Mouse (Mus musculus) midbrain, embryonic 12.5 days (tissue): ENCODE measurements around the gene Gm49366. TPM values are rescaled to one million over a fixed set of nuclear protein-coding genes. Genes with fewer than 3 reads are reported as not detected.
"Not testable (repeated sequence)": the region's sequence is repeated elsewhere in the genome, so short reads cannot be mapped to it uniquely, and the experiment has no call there.

Source experiments
- ATAC-seq: fragments of 200-750 bp; cut with Nextera tagmentation; 2 replicates; pipeline ENCODE4 v1.8.0; 2017; ENCODE audit warnings: low read depth, moderate TSS enrichment, moderate library complexity; ENCODE audit not compliant: low FRiP score
- H3K27ac ChIP-seq: fragments of 300-500 bp; sonication (generic); replicated peaks from 2 replicates; pipeline ENCODE4 v1.5.1; 2016; ENCODE audit warnings: mild to moderate bottlenecking
- H3K27me3 ChIP-seq: fragments of 300-500 bp; sonication (generic); 2 replicates; pipeline ENCODE4 v1.6.1; 2016; ENCODE audit warnings: mild to moderate bottlenecking
- H3K36me3 ChIP-seq: fragments of 300-500 bp; sonication (generic); 2 replicates; pipeline ENCODE4 v1.6.1; 2016
- H3K4me1 ChIP-seq: fragments of 300-500 bp; sonication (generic); 2 replicates; pipeline ENCODE4 v1.6.1; 2016
- H3K4me2 ChIP-seq: fragments of 300-500 bp; sonication (generic); replicated peaks from 2 replicates; pipeline ENCODE4 v1.6.1; 2016; ENCODE audit warnings: mild to moderate bottlenecking, moderate library complexity
- H3K4me3 ChIP-seq: fragments of 300-500 bp; sonication (generic); 2 replicates; pipeline ENCODE4 v1.5.1; 2016; ENCODE audit warnings: mild to moderate bottlenecking
- H3K9ac ChIP-seq: fragments of 300-500 bp; sonication (generic); replicated peaks from 2 replicates; pipeline ENCODE4 v1.6.1; 2016; ENCODE audit warnings: mild to moderate bottlenecking, moderate library complexity
- H3K9me3 ChIP-seq: fragments of 300-500 bp; sonication (generic); 2 replicates; pipeline ENCODE4 v1.6.1; 2016; ENCODE audit warnings: mild to moderate bottlenecking
- WGBS: fragments of 180-500 bp; shearing (Covaris S2); methylation state at CpG from one replicate; pipeline ENCODE4 v1.1.7; 2016; 5-methylcytosine and 5-hydroxymethylcytosine counted together
- polyA plus RNA-seq: library from polyadenylated mRNA; unstranded; fragments of >200 nt; fragmentation: Nextera tagmentation; extraction: Ambion mirVana; gene quantifications from 2 replicates; pipeline ENCODE4 v1.2.1, GENCODE M21; 2016

The Gm49366 gene
- polyA plus RNA-seq, 1 experiment from 2014 or later = not detected

DNA sequence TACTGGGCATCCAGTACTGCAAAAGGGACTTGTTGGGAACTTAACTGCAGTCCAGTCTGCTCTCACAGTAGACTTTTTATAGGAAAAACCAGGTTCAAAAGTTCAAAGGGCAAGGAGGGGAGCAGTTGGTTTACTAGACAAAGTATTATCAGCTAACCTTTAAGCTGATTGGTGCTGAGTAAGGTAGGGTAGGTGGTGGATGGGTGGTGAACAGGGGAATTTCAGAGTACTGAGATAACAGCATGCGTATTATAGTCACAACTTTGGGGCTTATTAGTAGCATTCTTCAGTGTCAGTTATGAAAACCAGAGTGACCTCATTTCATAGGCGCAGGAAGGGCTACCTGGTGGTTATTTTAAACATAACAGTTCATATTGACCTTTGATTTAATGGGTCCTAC, 60.9 kb downstream of the Gm49366 start:
- no peak overlapping the region for H3K4me2 ChIP-seq
- WGBS = 97% methylated on average over 2 of the region's 2 CpGs
- H3K9me3 ChIP-seq = no peaks in the 10 kb centered on the region
- H3K27me3 ChIP-seq = peaks cover 7% of the 10 kb centered on the region; the same call in 1 of the 2 replicates
- no peaks in the 10 kb centered on the region for H3K36me3 ChIP-seq
- peaks cover 2% of the 10 kb centered on the region; the same call in 1 of the 2 replicates for H3K4me1 ChIP-seq
- ATAC-seq = no peak
- no peak overlapping the region for H3K4me3 ChIP-seq
- H3K27ac ChIP-seq = no peak overlapping the region
- H3K9ac ChIP-seq = no peak overlapping the region

DNA sequence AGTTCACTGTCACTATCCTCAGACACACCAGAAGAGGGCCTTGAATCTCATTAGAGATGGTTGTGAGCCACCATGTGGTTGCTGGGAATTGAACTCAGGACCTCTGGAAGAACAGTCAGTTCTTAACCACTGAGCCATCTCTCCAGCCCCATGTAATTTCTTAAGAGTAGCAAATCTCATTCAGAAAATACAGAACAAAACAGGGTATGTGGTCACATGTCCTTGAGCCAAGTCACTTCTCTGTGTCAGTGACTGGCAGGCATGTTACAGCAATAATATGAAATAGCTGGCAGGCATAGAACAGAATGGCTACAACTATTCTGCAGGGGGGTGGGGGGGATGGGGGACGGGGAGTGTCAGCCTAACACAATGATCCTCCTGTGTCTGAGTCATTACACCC, 61.3 kb downstream of the Gm49366 start:
- ATAC-seq = no peak
- Histone ChIP-seq H3K4me2 (peak overlapping the region; percentile 74), H3K4me3 (no peak overlapping the region), H3K4me1 (peaks cover 2% of the 10 kb centered on the region; the same call in 1 of the 2 replicates), H3K36me3 (no peaks in the 10 kb centered on the region), H3K9me3 (no peaks in the 10 kb centered on the region), H3K27ac (no peak overlapping the region), H3K27me3 (peaks cover 7% of the 10 kb centered on the region; the same call in 1 of the 2 replicates), H3K9ac (no peak overlapping the region)
- WGBS = 62% methylated on average over 1 of the region's 1 CpGs

DNA sequence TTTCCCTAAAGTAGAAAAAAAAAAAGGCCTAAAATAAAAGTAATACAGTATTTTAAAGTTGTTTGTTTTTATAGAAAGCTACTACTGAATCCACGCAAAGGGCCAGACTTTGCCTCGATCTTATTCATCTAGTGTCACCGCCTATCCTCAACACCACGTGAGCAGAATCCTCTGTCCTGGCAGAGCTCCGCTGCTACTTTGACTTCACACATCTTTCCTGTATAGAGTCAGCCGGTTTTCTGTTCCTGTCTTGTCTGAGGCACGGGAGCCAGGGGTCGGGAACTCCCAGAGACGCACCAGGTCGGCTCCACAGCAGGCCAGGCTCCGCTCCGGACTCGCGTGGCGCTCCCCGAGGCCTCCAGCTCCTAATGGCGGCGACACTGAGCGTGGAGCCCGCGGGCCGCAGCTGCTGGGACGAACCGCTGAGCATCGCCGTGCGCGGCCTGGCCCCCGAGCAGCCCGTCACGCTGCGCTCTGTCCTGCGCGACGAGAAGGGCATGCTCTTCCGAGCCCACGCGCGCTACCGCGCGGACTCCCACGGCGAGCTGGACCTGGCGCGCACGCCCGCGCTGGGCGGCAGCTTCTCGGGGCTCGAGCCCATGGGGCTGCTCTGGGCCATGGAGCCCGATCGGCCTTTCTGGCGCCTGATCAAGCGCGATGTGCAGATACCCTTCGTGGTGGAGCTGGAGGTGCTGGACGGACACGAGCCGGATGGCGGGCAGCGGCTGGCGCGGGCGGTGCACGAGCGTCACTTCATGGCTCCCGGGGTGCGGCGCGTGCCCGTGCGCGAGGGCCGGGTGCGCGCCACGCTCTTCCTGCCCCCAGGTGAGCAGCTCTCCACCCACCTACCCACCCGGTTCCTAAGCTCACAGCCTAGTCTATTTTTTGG, 62.1 kb downstream of the Gm49366 start, which contains the start of gene Acot6:
Gene Acot6 (plus strand): TSS at position 51 of the 889 bp plus-strand sequence.
- 0 out of 2 replicates have a peak within 1 kb of the TSS, but pooled peaks have one; percentile 25 for H3K27ac ChIP-seq

GRCm38 (mm10) chr12:84101493-84101845, 62.7 kb downstream of the Gm49366 start:
- WGBS = 50% methylated on average over 2 of the region's 2 CpGs
- no peak for ATAC-seq
- peak overlapping the region; percentile 65; the same call in 1 of the 2 replicates for H3K9ac ChIP-seq

More for the DNA sequence above, 62.1 kb downstream of the Gm49366 start, which contains the start of gene Acot6:
- H3K9me3 ChIP-seq, H3K36me3 ChIP-seq, H3K27me3 ChIP-seq, H3K4me1 ChIP-seq: not testable (repeated sequence)
- Histone ChIP-seq H3K4me2 (peak within 1 kb of the TSS; percentile 74), H3K9ac (peak within 1 kb of the TSS; percentile 65), H3K4me3 (peak within 1 kb of the TSS; percentile 55)
- 2% methylated on average over 74 of the region's 80 CpGs for WGBS
- peak; percentile 71; the same call in 1 of the 2 replicates for ATAC-seq

GRCm38 (mm10) chr12:84107012-84107411, 68.3 kb downstream of the Gm49366 start:
- Histone ChIP-seq H3K4me1 (no peaks in the 10 kb centered on the region), H3K4me2 (no peak overlapping the region), H3K9ac (no peak overlapping the region), H3K27ac (no peak overlapping the region), H3K36me3 (no peaks in the 10 kb centered on the region), H3K27me3 (peaks cover 1% of the 10 kb centered on the region; the same call in 1 of the 2 replicates), H3K4me3 (no peak overlapping the region), H3K9me3 (no peaks in the 10 kb centered on the region)
- WGBS = 77% methylated on average over 3 of the region's 3 CpGs
- no peak for ATAC-seq

More at GRCm38 (mm10) chr12:84101493-84101845, 62.7 kb downstream of the Gm49366 start:
- H3K36me3 ChIP-seq = no peaks in the 10 kb centered on the region
- peak overlapping the region; percentile 74 for H3K4me2 ChIP-seq
- H3K4me3 ChIP-seq = peak overlapping the region; percentile 55
- H3K4me1 ChIP-seq = peaks cover 2% of the 10 kb centered on the region; the same call in 1 of the 2 replicates
- H3K9me3 ChIP-seq = no peaks in the 10 kb centered on the region
- H3K27ac ChIP-seq = no peak overlapping the region
- peaks cover 7% of the 10 kb centered on the region; the same call in 1 of the 2 replicates for H3K27me3 ChIP-seq

DNA sequence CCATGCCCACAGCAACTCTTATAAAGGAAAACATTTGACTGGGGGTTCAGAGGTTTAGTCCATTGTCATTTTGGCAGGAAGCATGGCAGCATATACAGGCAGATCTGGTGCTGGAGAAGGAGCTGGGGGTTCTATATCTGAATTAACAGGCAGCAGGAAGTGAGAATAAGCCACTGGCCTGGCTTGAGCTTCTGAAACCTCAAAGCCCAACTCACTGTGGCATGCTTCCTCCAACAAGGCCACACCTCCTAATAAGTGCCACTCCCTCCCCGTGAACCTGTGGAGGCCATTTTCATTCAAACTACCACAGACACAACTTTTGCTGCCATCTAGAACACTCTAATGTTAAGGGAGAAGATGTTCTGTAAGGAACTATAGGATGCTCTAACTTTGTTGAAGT, 69.0 kb downstream of the Gm49366 start:
- H3K27ac ChIP-seq = no peak overlapping the region
- H3K36me3 ChIP-seq = no peaks in the 10 kb centered on the region
- 84% methylated on average over 1 of the region's 1 CpGs for WGBS
- no peaks in the 10 kb centered on the region for H3K27me3 ChIP-seq
- no peaks in the 10 kb centered on the region for H3K9me3 ChIP-seq
- ATAC-seq = no peak
- H3K4me3 ChIP-seq = no peak overlapping the region
- H3K4me2 ChIP-seq = no peak overlapping the region
- H3K4me1 ChIP-seq = no peaks in the 10 kb centered on the region
- H3K9ac ChIP-seq = no peak overlapping the region

Other genes with a start within 250 kb of the Gm49366 start
- 31.9 and 33.0 TPM in 2 replicates for gene Numb, start 117.0 kb upstream of the Gm49366 start, polyA plus RNA-seq
- 16.7 and 19.0 TPM in 2 replicates for gene Riox1, start 88.3 kb upstream of the Gm49366 start, polyA plus RNA-seq
- gene Heatr4, start 54.1 kb upstream of the Gm49366 start, polyA plus RNA-seq = not detected in 2 replicates
- gene Acot2, start 51.1 kb upstream of the Gm49366 start, polyA plus RNA-seq = 14.7 and 14.9 TPM in 2 replicates
- 44.3 and 50.8 TPM in 2 replicates for gene Acot1, start 29.4 kb upstream of the Gm49366 start, polyA plus RNA-seq
- gene Acot4, start 556 bp upstream of the Gm49366 start, polyA plus RNA-seq = 0.18 and 0.67 TPM in 2 replicates
- gene Acot3, start 13.2 kb downstream of the Gm49366 start, polyA plus RNA-seq = 0.58 and 0.61 TPM in 2 replicates
- gene Acot5, start 30.4 kb downstream of the Gm49366 start, polyA plus RNA-seq = not detected in 2 replicates
- gene Acot6, start 61.7 kb downstream of the Gm49366 start, polyA plus RNA-seq = 0.88 and 1.1 TPM in 2 replicates
- 6.9 and 7.4 TPM in 2 replicates for gene Dnal1, start 75.4 kb downstream of the Gm49366 start, polyA plus RNA-seq
- gene Pnma1, start 109.6 kb downstream of the Gm49366 start, polyA plus RNA-seq = 3.6 and 3.7 TPM in 2 replicates
- 6.5 and 6.6 TPM in 2 replicates for gene Elmsan1, start 179.9 kb downstream of the Gm49366 start, polyA plus RNA-seq
- 15.2 and 18.1 TPM in 2 replicates for gene Ptgr2, start 246.3 kb downstream of the Gm49366 start, polyA plus RNA-seq